Mouse (Mus musculus) heart, postnatal 4 days (tissue): ENCODE measurements around the gene Gm16867. TPM values are rescaled to one million over a fixed set of nuclear protein-coding genes. Genes with fewer than 3 reads are reported as not detected.
"Not testable (repeated sequence)": the region's sequence is repeated elsewhere in the genome, so short reads cannot be mapped to it uniquely, and the experiment has no call there.

Experiments
- DNase-seq: peaks from one replicate; pipeline ENCODE4 v3.0.0; 2021
- total RNA-seq, 2 experiments: library from RNA; stranded (reverse); gene quantifications; 2 replicates each; pipeline ENCODE4 v1.2.3; 2021

The Gm16867 gene
- 1 to 10 TPM; 4.1 TPM for total RNA-seq

GRCm38 (mm10) chr14:69503174-69503573 lies at the start of gene Gm16867:
Gene Gm16867 (minus strand): TSS chr14:69503362.
- not testable (repeated sequence) for DNase-seq

GRCm38 (mm10) chr14:69547310-69547709 lies 44.1 kb upstream of the Gm16867 start:
- DNase-seq = not testable (repeated sequence)

DNA sequence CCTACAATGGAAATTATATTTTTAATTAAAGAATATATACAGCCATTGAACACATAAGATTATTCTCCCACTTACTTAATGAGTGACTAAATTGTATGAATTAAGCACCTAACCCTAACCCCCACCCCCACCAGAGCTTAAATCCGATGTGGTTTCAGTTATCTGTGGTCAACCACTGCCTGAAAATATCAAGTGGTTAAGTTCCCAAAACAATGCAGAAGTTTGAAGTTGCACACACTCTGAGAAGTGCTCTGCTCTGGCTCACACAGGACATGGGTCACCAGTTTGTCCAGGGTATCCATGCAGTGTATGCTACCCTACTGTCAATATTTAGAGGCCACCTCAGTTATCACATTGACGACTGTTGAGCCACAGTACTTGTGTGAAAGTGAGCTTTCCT lies 41.9 kb upstream of the Gm16867 start:
- DNase-seq = not testable (repeated sequence)

- not testable (repeated sequence) for DNase-seq
Measured at GRCm38 (mm10) chr14:69544033-69544432, 40.9 kb upstream of the Gm16867 start.

GRCm38 (mm10) chr14:69542695-69543094 lies 39.5 kb upstream of the Gm16867 start:
- not testable (repeated sequence) for DNase-seq

- not testable (repeated sequence) for DNase-seq
Measured at GRCm38 (mm10) chr14:69540113-69540512, 37.0 kb upstream of the Gm16867 start.

- not testable (repeated sequence) for DNase-seq
Measured at GRCm38 (mm10) chr14:69536539-69536938, 33.4 kb upstream of the Gm16867 start.

GRCm38 (mm10) chr14:69526202-69526601 lies 23.0 kb upstream of the Gm16867 start:
- not testable (repeated sequence) for DNase-seq

GRCm38 (mm10) chr14:69523001-69523400 lies 19.8 kb upstream of the Gm16867 start:
- not testable (repeated sequence) for DNase-seq

DNA sequence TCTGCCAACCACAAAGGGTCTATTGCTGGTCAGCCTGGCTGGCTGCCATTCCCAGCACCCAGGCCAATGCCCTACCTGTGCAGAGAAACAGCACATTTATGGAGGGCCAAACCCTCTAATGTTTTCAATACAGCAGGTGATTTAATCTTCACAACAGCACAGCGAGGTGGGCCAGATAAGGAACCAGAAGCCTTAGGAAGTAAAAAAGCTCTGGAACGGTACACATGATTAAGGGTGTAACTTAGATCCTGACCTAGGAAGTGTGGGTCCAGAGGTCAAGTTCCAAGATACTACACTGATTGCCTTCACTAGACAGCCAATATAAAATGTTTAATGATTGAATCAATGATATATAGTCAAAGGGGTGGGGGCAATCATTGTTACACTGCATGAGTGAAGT lies 17.6 kb upstream of the Gm16867 start:
- DNase-seq = not testable (repeated sequence)

- DNase-seq = not testable (repeated sequence)
Measured at GRCm38 (mm10) chr14:69512449-69512848, 9.3 kb upstream of the Gm16867 start, which contains the start of gene Gm27179. Gene Gm27179 (minus strand): TSS chr14:69512549.

- DNase-seq = not testable (repeated sequence)
Measured at GRCm38 (mm10) chr14:69507000-69507399, 3.8 kb upstream of the Gm16867 start.

DNA sequence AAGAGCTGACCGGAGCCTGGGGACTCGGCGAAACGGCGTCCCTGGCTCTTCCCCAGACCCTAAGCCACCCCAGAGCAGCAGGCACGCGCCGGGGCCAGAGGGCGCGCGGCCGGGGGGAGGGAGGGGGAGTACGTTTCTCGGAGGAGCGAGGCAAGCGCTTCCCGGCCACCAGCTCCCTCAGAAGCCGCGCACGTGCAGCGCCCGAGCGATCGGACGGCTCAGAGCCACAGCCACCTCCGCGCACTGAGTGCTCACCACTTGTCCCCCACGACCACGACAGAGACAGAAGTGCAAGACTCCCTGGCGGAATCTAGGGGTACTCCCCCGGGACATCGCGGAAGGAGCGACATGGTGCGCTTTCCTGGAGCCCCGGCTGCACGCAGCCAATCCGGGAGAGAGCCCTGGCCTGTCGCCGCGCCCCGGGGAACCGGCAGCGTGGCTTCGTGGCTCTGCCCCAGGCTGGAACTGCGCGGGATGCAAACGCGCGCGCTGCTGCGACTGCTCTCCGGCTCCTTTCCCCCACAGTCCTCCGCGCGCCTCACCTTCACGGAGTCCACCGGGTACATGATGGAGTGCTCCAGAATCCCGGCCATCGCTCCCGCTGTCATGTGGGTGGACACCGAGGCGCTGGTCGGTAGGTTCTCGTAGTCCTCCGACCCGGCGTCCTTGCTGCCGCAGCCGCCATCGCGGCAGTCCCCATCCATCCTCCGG lies 567 bp downstream of the Gm16867 start:
- DNase-seq = not testable (repeated sequence)

DNA sequence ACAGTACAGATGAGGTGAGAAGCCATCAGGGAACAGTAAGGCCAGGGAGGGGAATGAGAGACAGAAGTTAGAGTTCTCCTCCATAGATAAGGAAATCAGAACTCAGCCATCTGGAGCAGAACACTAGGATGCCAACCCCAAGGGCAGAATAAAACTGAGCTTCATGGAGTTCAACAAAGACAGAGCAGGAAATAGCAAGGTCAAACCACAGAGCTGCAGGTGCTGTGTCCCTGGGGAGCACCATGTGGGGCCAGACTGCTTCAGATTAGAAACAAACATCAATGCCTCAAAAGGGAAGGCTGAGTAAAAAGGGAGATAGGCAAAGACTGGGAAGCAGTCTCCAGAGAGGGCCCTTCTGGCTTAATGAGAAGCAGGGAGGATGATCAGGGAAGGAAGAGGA lies 6.9 kb downstream of the Gm16867 start:
- DNase-seq = not testable (repeated sequence)

DNA sequence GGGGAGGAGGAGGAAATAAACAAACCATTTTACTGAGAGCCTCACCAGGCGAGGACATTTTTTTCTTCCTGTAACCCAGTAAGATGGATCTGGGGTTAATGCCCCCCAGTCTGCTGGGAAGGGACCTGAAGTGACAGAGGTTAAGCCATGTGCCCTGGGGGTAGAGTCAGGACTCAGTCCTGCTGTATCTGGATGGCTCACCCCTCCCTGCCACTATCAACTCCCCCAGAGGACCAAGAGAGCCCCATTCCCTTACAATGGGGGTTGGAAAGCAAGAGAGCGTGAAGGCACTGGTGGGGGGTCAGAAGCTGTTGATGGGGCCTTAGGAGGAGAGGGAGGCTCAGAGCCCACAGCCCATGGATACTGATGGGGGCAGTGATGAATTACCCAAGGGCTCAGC lies 8.2 kb downstream of the Gm16867 start:
- not testable (repeated sequence) for DNase-seq

- DNase-seq = not testable (repeated sequence)
Measured at GRCm38 (mm10) chr14:69494522-69494921, 8.6 kb downstream of the Gm16867 start.

DNA sequence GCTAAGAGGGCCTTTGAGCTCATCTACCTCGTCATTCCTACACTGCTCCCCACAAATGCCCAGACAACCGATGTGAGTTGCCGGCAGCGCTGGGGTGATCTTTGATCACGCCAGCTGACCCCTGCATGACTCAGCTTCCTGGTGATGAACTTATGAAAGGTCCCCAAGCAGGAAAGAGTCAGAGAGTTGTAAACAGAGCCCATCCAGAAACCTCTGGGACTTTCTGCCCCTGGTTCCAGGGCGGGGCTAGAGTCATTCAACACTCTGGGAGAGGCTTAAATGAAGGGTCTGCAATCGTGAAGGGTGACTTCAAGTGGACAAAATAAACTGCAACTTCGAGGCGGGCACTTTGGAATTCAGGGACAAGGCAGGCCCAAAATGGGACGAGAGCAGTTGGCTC lies 15.2 kb downstream of the Gm16867 start:
- not testable (repeated sequence) for DNase-seq

- not testable (repeated sequence) for DNase-seq
Measured at GRCm38 (mm10) chr14:69485466-69486135, 17.6 kb downstream of the Gm16867 start.

GRCm38 (mm10) chr14:69473941-69474646 lies 29.1 kb downstream of the Gm16867 start:
- DNase-seq = not testable (repeated sequence)

- not testable (repeated sequence) for DNase-seq
Measured at GRCm38 (mm10) chr14:69473322-69473721, 29.8 kb downstream of the Gm16867 start.

GRCm38 (mm10) chr14:69470122-69470708 lies 32.9 kb downstream of the Gm16867 start:
- DNase-seq = not testable (repeated sequence)

GRCm38 (mm10) chr14:69467612-69468366 lies 35.4 kb downstream of the Gm16867 start:
- DNase-seq = not testable (repeated sequence)
